Mouse (Mus musculus) urinary bladder, postnatal 36 days (tissue): ENCODE measurements around the gene Mycl.
"Not testable (repeated sequence)": the region's sequence is repeated elsewhere in the genome, so short reads cannot be mapped to it uniquely, and the experiment has no call there.

Source experiments
- DNase-seq, 2 experiments: peaks; one replicate each; pipeline ENCODE4 v3.0.0; 2022; ENCODE audit warnings: low spot score in 2 of 2, mixed read lengths in 1 of 2

Gene Mycl

GRCm38 (mm10) chr4:122981238-122981637 lies 14.2 kb upstream of the Mycl start:
- no peak for DNase-seq

- DNase-seq, result no peak
Measured at GRCm38 (mm10) chr4:122981930-122982329, 13.5 kb upstream of the Mycl start.

GRCm38 (mm10) chr4:122982537-122982936 lies 12.9 kb upstream of the Mycl start:
- DNase-seq, result no peak

GRCm38 (mm10) chr4:122983486-122984261 lies 11.8 kb upstream of the Mycl start:
- no peak for DNase-seq

- DNase-seq, result peak in 1 of 2 experiments; percentile 46
Measured at GRCm38 (mm10) chr4:122985110-122985509, 10.3 kb upstream of the Mycl start.

- no peak for DNase-seq
Measured at GRCm38 (mm10) chr4:122987421-122987820, 8.0 kb upstream of the Mycl start.

GRCm38 (mm10) chr4:122988004-122988403 lies 7.4 kb upstream of the Mycl start:
- not testable (repeated sequence) for DNase-seq

GRCm38 (mm10) chr4:122991177-122991576 lies 4.3 kb upstream of the Mycl start:
- DNase-seq, result no peak

- DNase-seq, result no peak
Measured at GRCm38 (mm10) chr4:122992276-122992675, 3.2 kb upstream of the Mycl start.

- DNase-seq, result no peak
Measured at GRCm38 (mm10) chr4:122996221-122996617, 767 bp downstream of the Mycl start.

GRCm38 (mm10) chr4:122996618-122997381 lies 1.3 kb downstream of the Mycl start:
- peak in 1 of 2 experiments; percentile 37 for DNase-seq

- DNase-seq, result no peak
Measured at GRCm38 (mm10) chr4:122998537-122999262, 3.2 kb downstream of the Mycl start.

GRCm38 (mm10) chr4:122999263-122999691 lies 3.8 kb downstream of the Mycl start:
- no peak for DNase-seq

GRCm38 (mm10) chr4:123000130-123000529 lies 4.7 kb downstream of the Mycl start:
- DNase-seq, result no peak

GRCm38 (mm10) chr4:123000617-123001342 lies 5.3 kb downstream of the Mycl start:
- no peak for DNase-seq

- no peak for DNase-seq
Measured at GRCm38 (mm10) chr4:123005054-123005966, 9.9 kb downstream of the Mycl start.

- not testable (repeated sequence) for DNase-seq
Measured at GRCm38 (mm10) chr4:123012501-123012900, 17.0 kb downstream of the Mycl start.

- no peak for DNase-seq
Measured at GRCm38 (mm10) chr4:123013346-123013945, 18.0 kb downstream of the Mycl start.

GRCm38 (mm10) chr4:123013949-123014406 lies 18.5 kb downstream of the Mycl start:
- DNase-seq, result no peak
